Mouse (Mus musculus): Measurements from ENCODE around the gene Antxr1.

GRCm38 (mm10) chr6:87354441-87354840, 18.8 kb upstream of the Antxr1 start:
- TF ChIP-seq POLR2A (IDR thresholded peaks at IDR 0.05; ENCODE audit: insufficient read depth, low read depth, low read length) (no peak), CTCF (IDR thresholded peaks at IDR 0.05) (no peak), EP300 (IDR thresholded peaks at IDR 0.05; ENCODE audit: insufficient read depth, low read depth, low read length) (no peak)
